Mouse (Mus musculus) midbrain, embryonic 10.5 days (tissue): Measurements from ENCODE around the gene Rbms3. TPM values are rescaled to one million over a fixed set of nuclear protein-coding genes. Genes with fewer than 3 reads are reported as not detected.
A peak's percentile ranks its signal among the peaks of the same experiment; 100 is the strongest.

Experiments
- DNase-seq: peaks from one replicate; pipeline ENCODE4 v3.0.0-alpha.2; 2017; ENCODE audit warnings: low spot score
- H3K27ac ChIP-seq: fragments of 300-500 bp; sonication (generic); replicated peaks from 2 replicates; pipeline ENCODE4 v1.5.1; 2016; ENCODE audit warnings: mild to moderate bottlenecking
- H3K27me3 ChIP-seq: fragments of 300-500 bp; sonication (generic); 2 replicates; pipeline ENCODE4 v1.6.1; 2016; ENCODE audit warnings: low read depth, mild to moderate bottlenecking; ENCODE audit not compliant: poor library complexity, severe bottlenecking
- H3K36me3 ChIP-seq: fragments of 300-500 bp; sonication (generic); 2 replicates; pipeline ENCODE4 v1.6.1; 2016; ENCODE audit warnings: mild to moderate bottlenecking, moderate library complexity
- H3K4me1 ChIP-seq: fragments of 300-500 bp; sonication (generic); 2 replicates; pipeline ENCODE4 v1.6.1; 2016
- H3K4me3 ChIP-seq: fragments of 300-500 bp; sonication (generic); 2 replicates; pipeline ENCODE4 v1.5.1; 2016; ENCODE audit warnings: mild to moderate bottlenecking, moderate library complexity
- H3K9me3 ChIP-seq: fragments of 300-500 bp; sonication (generic); replicated peaks from 2 replicates; pipeline ENCODE4 v1.6.1; 2016; ENCODE audit warnings: mild to moderate bottlenecking
- WGBS: fragments of 180-500 bp; shearing (Covaris S2); methylation state at CpG from one replicate; pipeline ENCODE4 v1.1.7; 2016; 5-methylcytosine and 5-hydroxymethylcytosine counted together
- polyA plus RNA-seq: library from polyadenylated mRNA; unstranded; fragments of >200 nt; fragmentation: Nextera tagmentation; extraction: Ambion mirVana; gene quantifications from 2 replicates; pipeline ENCODE4 v1.2.1, GENCODE M21; 2016

Gene Rbms3
- polyA plus RNA-seq, 1 experiment from 2014 or later = 11.4 TPM

DNA sequence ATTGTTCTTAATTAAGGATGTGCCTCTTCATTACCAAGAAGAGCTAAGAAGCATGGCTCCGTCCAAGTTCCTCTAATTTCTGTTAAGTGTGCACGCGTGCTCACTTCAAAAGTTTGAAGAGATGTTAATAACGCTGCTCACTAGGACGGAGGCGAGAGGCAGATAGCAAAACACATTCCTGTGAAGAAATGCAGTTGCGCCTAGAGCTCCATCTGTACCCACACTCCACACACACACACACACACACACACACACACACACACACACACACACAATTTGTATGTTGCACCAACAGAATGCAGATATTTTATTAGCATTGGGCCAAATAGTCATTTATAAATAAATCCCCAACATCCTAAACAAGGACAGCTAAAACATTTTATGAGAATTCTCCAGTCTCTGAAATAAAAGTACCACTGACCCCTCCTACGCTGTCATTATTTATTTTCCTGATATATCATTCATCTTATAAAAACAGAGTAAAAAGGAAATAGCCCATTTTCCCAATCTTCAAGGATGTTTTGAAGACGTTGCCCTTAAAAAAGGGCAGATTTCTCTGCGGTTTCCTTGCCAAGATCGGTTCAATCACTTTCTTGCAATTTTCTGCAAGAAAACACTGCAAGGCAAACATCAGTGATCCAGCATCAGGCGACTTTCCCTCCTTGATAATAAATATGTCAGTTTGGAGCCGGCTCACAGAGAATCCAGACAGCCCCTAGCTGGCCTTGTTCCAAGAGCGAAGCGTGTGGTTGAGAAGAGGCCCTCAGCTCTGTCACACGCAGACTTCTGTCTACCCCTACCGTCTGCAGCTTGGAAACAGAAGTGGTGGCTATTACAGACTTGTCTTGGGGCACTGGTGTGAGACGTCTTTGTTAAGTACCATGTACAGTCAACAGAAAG, 235.8 kb downstream of the Rbms3 start:
- no peaks in the 10 kb centered on the region for H3K9me3 ChIP-seq
- DNase-seq = no peak
- H3K27ac ChIP-seq = no peak overlapping the region
- H3K36me3 ChIP-seq = no peaks in the 10 kb centered on the region
- no peaks in the 10 kb centered on the region for H3K4me1 ChIP-seq
- WGBS = 91% methylated on average over 18 of the region's 18 CpGs
- no peak overlapping the region for H3K4me3 ChIP-seq
- no peaks in the 10 kb centered on the region for H3K27me3 ChIP-seq

DNA sequence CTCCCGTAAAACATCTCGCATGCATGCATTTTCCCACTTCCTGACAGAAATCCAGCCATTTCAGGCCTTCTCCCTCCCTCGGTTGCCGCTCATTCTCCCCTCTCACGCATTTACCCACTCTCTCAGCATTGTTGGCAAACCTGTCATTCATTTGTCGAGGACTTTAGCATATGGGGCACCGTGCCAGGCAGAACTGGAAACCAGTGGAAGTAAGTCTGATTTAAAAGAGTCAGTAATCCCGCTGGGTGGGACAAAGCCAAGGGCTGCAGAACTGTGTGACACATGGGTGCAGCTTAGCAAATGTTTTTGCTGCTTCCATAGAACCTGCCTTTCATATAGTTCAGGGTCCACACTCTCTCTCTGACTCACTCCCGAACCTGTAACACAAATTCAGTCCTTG, 241.7 kb downstream of the Rbms3 start:
- Histone ChIP-seq H3K4me1 (no peaks in the 10 kb centered on the region), H3K9me3 (no peaks in the 10 kb centered on the region), H3K4me3 (no peak overlapping the region), H3K36me3 (no peaks in the 10 kb centered on the region), H3K27ac (no peak overlapping the region), H3K27me3 (no peaks in the 10 kb centered on the region)
- 90% methylated on average over 9 of the region's 9 CpGs for WGBS
- no peak for DNase-seq

DNA sequence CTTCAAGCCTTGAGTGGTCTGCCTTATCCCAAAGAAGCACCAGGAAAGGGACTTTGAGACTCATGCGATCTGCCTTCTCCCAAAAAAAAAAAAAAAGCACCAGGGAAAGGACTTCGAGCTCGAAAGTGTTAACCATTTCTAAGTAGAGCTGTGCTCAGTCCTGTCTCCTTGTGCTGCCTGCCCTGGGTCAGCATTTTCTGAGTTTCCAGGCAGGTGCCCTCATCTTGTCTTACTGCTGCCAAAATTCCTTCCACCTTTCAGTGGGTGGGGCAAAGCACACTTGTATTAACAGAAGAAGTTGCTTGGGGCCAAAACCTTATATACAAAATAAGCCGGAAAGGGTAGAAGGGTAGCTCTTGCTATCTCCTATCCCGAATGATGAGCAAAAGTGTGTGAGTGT, 248.8 kb downstream of the Rbms3 start:
- no peaks in the 10 kb centered on the region for H3K36me3 ChIP-seq
- WGBS = 83% methylated on average over 5 of the region's 5 CpGs
- no peak for DNase-seq
- H3K4me1 ChIP-seq = peaks cover 30% of the 10 kb centered on the region
- H3K27ac ChIP-seq = no peak overlapping the region
- H3K27me3 ChIP-seq = peaks cover 21% of the 10 kb centered on the region
- no peak overlapping the region for H3K4me3 ChIP-seq
- H3K9me3 ChIP-seq = no peaks in the 10 kb centered on the region

DNA sequence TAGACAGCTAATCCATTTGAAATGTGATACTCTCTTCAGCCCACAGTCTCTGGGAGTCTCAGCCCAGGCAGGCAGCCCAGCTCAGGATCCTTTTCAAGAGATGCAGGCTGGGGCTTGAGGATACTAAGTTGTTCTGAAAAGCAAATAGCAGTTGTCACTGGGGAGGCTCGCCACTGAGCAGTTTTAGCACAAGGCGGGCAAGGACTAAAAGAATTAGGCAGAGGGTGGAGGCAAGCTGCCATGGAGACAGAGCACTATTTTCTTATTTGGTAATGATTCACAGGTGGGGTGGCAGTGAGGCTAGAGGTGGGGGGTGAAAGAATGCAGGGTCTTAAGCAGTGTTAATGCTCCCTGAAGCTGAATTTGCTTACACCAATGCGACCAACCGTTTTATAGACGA, 249.6 kb downstream of the Rbms3 start:
- Histone ChIP-seq H3K27ac (peak overlapping the region; percentile 39; the same call in 1 of the 2 replicates), H3K4me1 (peaks cover 30% of the 10 kb centered on the region), H3K4me3 (no peak overlapping the region), H3K9me3 (no peaks in the 10 kb centered on the region), H3K27me3 (peaks cover 21% of the 10 kb centered on the region), H3K36me3 (no peaks in the 10 kb centered on the region)
- WGBS = 15% methylated on average over 5 of the region's 5 CpGs
- peak; percentile 41 for DNase-seq

DNA sequence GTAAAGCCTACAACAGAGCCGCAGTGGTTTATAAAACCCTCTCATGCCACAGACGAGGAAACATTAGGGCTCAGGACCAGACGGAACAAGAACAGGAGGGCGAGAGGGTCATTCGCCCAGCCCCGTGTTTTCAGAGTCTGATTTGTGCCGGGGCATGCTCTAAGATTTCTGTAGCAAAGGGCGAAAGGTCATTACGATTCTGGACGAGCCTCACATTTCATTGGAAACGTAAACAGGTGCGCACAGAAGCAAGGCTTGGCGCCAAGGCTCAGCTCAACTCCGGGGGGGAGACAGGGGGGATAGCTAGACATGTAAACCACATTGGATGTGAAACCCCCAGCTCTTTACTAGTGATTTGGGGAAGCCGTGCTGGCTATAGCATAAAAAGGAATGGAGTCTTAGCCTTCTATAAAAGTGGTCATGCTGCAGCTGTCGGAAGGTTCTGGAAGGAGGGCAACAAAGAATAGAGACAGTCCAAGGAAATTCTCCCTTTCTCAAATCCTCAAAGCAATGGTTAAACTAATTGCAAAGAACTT, 250.2 kb downstream of the Rbms3 start:
- 58% methylated on average over 16 of the region's 16 CpGs for WGBS
- Histone ChIP-seq H3K36me3 (no peaks in the 10 kb centered on the region), H3K27ac (peak overlapping the region; percentile 39; the same call in 1 of the 2 replicates), H3K4me1 (peaks cover 30% of the 10 kb centered on the region), H3K9me3 (no peaks in the 10 kb centered on the region), H3K27me3 (peaks cover 21% of the 10 kb centered on the region), H3K4me3 (no peak overlapping the region)
- no peak for DNase-seq

DNA sequence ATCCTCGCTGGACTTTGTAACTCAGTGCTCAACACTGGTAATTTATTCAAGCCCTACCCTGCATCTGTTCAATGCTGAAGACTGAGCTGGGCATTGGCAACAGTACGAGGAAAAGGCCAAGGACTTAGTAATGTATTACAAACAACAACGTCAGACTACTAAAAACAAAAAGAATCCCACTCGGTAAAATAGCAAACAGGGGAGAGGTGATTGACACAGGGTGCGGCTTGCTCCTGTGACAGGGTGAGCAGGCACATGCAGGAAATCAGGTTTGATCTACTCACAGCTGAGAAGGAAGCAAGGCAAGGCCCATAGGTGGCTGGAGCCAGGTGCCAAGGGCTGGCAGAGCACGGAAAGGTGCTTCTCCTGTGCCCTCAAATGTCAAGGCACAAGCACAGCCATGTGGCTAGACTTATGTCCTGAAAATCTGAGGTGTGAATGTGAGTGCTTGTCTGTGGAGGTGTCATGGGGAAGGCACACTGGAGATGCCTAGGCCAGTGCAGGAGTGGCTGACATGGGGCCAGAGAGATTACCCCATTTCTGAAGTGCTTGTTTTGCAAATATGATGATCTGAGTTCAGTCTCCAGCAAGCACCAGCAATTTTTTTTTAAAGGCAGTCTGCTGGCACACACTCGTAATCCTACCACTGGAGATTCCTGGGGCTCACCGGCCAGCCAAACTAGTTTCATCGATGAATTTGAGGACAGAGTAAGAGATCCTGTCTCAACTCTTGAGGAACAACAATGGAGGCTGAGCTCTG, 251.4 kb downstream of the Rbms3 start:
- Histone ChIP-seq H3K4me3 (no peak overlapping the region), H3K27ac (no peak overlapping the region), H3K36me3 (no peaks in the 10 kb centered on the region), H3K27me3 (peaks cover 21% of the 10 kb centered on the region), H3K4me1 (peaks cover 30% of the 10 kb centered on the region), H3K9me3 (no peaks in the 10 kb centered on the region)
- WGBS = 78% methylated on average over 9 of the region's 9 CpGs
- no peak for DNase-seq

DNA sequence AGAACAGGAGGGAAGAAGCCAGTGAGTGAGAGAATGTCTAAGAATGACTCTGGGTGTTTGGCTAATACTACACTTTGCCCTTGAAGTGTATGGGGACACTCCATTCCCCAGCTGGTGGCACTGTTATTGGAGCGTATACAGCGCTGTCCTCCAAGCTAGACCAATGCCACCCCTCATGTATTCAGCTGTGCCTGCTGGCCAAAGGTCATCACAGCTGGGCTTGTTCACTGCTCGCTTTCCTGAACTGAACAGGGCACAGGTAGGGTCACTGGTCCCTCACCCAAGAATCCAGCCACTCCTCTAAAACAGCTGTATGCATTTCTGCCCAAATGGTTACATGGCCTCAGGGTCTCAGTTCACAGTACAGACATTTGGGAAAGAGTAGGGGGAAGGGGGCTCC, 253.9 kb downstream of the Rbms3 start:
- 86% methylated on average over 3 of the region's 3 CpGs for WGBS
- no peak overlapping the region for H3K4me3 ChIP-seq
- H3K27ac ChIP-seq = no peak overlapping the region
- DNase-seq = no peak
- H3K9me3 ChIP-seq = no peaks in the 10 kb centered on the region
- H3K27me3 ChIP-seq = peaks cover 9% of the 10 kb centered on the region
- no peaks in the 10 kb centered on the region for H3K36me3 ChIP-seq
- peaks cover 23% of the 10 kb centered on the region for H3K4me1 ChIP-seq

DNA sequence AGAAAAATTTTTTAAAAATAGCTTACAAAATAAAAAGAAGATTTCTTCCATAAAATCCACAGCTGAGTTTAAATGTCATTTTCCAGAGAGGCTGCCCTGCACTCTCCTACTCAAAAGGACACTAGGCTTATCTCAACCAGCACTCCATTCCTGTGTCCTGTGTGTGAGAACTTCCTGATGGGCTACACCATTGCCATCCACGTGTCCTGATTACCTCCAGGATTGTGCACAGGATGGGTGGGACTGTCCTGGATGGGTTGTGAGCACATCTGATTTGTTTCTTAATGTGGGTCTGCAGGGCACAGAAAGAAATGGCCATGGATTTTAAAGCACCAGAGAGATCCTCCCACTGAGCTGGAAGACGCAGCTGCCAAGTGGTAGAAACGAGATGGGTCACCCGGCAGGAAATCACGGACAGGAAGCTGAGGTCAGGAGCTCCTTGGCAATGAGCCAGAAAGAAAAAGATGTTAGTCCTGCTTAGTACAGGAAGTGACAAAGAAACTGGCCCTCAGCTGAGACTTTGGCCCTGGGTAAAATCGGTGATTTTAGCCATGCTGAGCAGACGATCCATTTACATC, 256.5 kb downstream of the Rbms3 start:
- WGBS = 66% methylated on average over 7 of the region's 7 CpGs
- DNase-seq = no peak

DNA sequence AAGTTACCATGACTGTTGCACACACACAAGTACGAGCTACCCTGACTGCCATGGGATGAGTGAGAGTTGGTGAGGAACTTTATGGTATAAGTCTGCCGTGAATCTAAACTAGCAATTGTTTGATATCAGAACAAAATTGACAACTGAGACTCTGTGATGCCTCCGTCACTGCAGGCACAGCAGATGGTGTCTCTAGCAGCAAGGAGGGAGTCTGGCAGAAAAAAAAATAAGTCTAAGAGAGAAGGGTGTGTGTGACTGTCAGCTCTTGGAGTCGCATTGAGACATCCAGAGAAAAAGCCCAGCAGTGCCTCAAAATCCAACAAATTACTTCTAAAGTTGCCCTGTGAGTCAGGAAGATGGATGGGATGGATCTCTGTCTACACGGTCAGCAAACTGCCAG, 257.7 kb downstream of the Rbms3 start:
- 92% methylated on average over 5 of the region's 5 CpGs for WGBS
- no peak for DNase-seq

More for the DNA sequence above, 256.5 kb downstream of the Rbms3 start:
- Histone ChIP-seq H3K4me3 (no peak overlapping the region), H3K4me1 (peaks cover 1% of the 10 kb centered on the region), H3K36me3 (no peaks in the 10 kb centered on the region), H3K27me3 (peaks cover 5% of the 10 kb centered on the region), H3K9me3 (no peaks in the 10 kb centered on the region), H3K27ac (no peak overlapping the region)

DNA sequence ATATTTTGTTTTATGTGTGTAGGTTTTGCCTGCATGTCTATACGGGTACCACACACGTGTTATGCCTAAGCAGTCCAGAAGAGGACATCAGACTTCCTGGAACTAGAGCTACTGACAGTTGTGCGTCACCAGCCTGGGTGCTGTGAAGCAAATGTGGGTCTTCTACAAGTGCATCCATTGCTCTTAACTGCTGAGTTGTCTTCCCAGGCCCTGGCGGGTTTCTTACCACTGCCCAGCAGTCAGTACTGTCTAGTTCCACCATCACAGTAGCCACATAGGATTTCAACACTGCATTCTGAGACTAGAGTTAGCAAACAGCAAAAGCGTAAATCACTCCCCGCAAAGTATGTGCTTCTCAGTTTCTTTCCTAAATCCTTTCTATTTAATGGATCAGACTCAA, 259.6 kb downstream of the Rbms3 start:
- Histone ChIP-seq H3K27ac (no peak overlapping the region), H3K36me3 (no peaks in the 10 kb centered on the region), H3K9me3 (no peaks in the 10 kb centered on the region), H3K4me1 (peaks cover under 1% of the 10 kb centered on the region; the same call in 1 of the 2 replicates), H3K27me3 (peaks cover 8% of the 10 kb centered on the region; the same call in 1 of the 2 replicates), H3K4me3 (no peak overlapping the region)
- WGBS = 95% methylated on average over 6 of the region's 6 CpGs
- DNase-seq = no peak

More for the DNA sequence above, 257.7 kb downstream of the Rbms3 start:
- H3K4me3 ChIP-seq = no peak overlapping the region
- H3K36me3 ChIP-seq = no peaks in the 10 kb centered on the region
- no peaks in the 10 kb centered on the region for H3K4me1 ChIP-seq
- no peak overlapping the region for H3K27ac ChIP-seq
- H3K27me3 ChIP-seq = no peaks in the 10 kb centered on the region; the same call in 1 of the 2 replicates
- no peaks in the 10 kb centered on the region for H3K9me3 ChIP-seq

DNA sequence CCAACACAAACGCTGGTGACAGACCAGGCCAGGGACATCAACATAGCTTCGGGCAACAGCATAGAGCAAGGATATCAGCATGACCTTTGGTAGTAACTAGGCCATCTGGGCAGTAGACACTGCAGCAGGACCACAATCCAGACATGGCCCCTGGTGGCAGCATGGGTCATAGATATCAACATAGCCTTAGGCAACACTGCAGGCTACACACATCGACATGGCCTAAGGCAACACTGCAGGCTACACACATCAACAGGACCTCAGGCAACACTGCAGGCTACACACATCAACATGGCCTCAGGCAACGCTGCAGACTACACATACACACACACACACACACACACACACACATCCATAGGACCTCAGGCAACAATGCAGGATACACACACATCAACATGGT, 261.7 kb downstream of the Rbms3 start:
- WGBS = 89% methylated on average over 4 of the region's 4 CpGs
- H3K36me3 ChIP-seq = no peaks in the 10 kb centered on the region

DNA sequence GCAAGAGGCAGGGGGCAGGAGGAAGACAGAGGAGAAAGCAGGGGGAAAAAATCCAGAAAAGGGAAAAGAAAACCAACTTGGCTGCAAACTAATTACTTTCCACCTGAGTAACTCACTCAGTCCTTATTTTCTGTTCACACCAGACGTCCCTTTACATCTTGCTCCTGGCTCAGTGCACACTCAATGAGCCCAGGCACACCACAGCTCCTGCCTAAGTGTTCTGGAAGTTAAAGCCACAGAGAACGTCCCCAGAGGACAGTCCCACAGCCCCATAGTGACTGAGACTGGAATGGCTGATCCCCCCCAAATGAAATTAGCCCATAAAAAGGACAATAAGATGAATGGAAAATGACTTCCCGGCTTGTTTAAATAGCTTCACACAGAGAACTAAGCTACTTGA, 265.1 kb downstream of the Rbms3 start:
- no peaks in the 10 kb centered on the region for H3K36me3 ChIP-seq
- peaks cover 53% of the 10 kb centered on the region for H3K27me3 ChIP-seq
- peaks cover 20% of the 10 kb centered on the region for H3K4me1 ChIP-seq
- no peak overlapping the region for H3K27ac ChIP-seq
- H3K9me3 ChIP-seq = no peaks in the 10 kb centered on the region
- 39% methylated on average over 3 of the region's 3 CpGs for WGBS
- no peak for DNase-seq
- H3K4me3 ChIP-seq = no peak overlapping the region

More for the DNA sequence above, 261.7 kb downstream of the Rbms3 start:
- no peaks in the 10 kb centered on the region for H3K9me3 ChIP-seq
- peaks cover 28% of the 10 kb centered on the region for H3K27me3 ChIP-seq
- H3K4me3 ChIP-seq = no peak overlapping the region
- no peak overlapping the region for H3K27ac ChIP-seq
- DNase-seq = no peak
- peaks cover 7% of the 10 kb centered on the region for H3K4me1 ChIP-seq
